Mouse (Mus musculus): ENCODE data around the gene Trim54.

Gene Trim54

GRCm38 (mm10) chr5:31105814-31106335 is 10.6 kb upstream of the Trim54 start, which contains the start of gene Dnajc5g:
TSS of gene Dnajc5g (plus strand) at chr5:31106285.
- DNase-seq (ENCODE audit: low spot score in 2 of 2) = no peak

- DNase-seq (ENCODE audit: low spot score in 2 of 2) = no peak
Measured at GRCm38 (mm10) chr5:31108000-31108490, 8.5 kb upstream of the Trim54 start, which contains the start of gene Slc30a3. TSS of gene Slc30a3 (minus strand) at chr5:31108237.

DNA sequence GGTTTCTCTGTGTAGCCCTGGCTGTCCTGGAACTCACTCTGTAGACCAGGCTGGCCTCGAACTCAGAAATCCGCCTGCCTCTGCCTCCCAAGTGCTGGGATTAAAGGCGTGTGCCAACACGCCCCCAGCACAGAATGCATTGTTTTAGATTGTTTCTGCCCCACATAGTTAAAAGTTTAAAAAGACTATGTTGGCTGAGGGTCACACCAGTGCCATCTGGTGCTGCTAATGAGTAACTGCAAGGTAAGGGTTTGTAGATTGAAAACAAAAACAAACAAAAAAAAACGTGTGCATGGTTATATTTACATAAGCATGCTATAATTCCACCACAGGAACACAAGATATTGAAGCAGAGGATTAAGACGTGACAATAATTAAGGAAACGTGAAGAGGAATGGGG is 5.7 kb upstream of the Trim54 start:
- no peak for DNase-seq (ENCODE audit: low spot score in 2 of 2)

- DNase-seq (ENCODE audit: low spot score in 2 of 2) = no peak
Measured at GRCm38 (mm10) chr5:31116912-31117311, 400 bp downstream of the Trim54 start.

DNA sequence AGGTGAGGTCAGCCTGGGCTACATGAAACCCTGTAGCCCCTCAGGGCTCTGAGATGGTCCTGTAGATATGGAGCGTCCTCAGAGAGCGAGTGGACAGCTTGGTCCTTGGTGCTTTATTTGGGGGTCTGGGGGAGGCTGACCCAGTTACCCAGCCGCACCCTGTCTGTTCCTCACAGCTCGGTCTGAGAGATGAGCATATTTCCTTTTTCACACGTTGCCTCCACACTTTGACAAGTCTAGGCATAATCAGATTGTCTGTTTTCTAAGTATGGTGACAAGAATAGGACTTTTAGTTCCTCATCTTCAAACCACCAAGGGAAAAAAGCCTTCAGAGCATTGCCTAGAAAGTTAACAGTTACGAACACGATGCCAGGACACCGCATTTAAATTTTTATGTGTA is 4.6 kb downstream of the Trim54 start:
- peak; percentile 43 to 74 for DNase-seq (ENCODE audit: low spot score in 2 of 2)

DNA sequence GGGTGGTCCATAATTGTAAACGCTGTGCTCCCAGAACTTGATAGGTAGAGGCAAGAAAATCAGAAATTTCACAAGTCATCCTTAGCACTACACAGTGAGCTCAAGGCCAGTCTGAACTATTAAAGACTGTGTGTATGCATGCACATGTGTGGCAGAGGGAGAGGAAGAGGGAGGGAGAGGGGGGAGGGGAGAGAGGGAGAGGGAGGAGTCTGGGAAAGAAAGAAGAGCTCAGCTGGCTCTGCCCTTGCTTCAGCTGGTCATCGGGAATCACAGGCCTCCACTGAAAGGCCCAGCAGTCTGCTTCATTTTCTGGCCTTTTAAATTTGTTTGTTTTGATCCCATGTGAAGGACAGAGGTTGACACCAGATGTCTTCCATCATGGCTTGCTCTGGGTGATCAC is 7.0 kb downstream of the Trim54 start:
- no peak for DNase-seq (ENCODE audit: low spot score in 2 of 2)

GRCm38 (mm10) chr5:31126050-31126449 is 9.5 kb downstream of the Trim54 start:
- DNase-seq (ENCODE audit: low spot score in 2 of 2) = no peak

GRCm38 (mm10) chr5:31136730-31137424 is 20.4 kb downstream of the Trim54 start:
- DNase-seq (ENCODE audit: low spot score in 2 of 2) = peak in 1 of 2 experiments; percentile 32

- DNase-seq (ENCODE audit: low spot score in 2 of 2) = no peak
Measured at GRCm38 (mm10) chr5:31137658-31138057, 21.1 kb downstream of the Trim54 start.

GRCm38 (mm10) chr5:31138241-31138967 is 21.9 kb downstream of the Trim54 start, which contains the start of gene Ucn:
TSS of gene Ucn (minus strand) at chr5:31138829.
- DNase-seq (ENCODE audit: low spot score in 2 of 2) = peak in 1 of 2 experiments; percentile 37

GRCm38 (mm10) chr5:31138968-31139425 is 22.5 kb downstream of the Trim54 start:
- no peak for DNase-seq (ENCODE audit: low spot score in 2 of 2)

- no peak for DNase-seq (ENCODE audit: low spot score in 2 of 2)
Measured at GRCm38 (mm10) chr5:31149781-31150180, 33.3 kb downstream of the Trim54 start.

GRCm38 (mm10) chr5:31151746-31152145 is 35.2 kb downstream of the Trim54 start:
- no peak for DNase-seq (ENCODE audit: low spot score in 2 of 2)

- DNase-seq (ENCODE audit: low spot score in 2 of 2) = peak in 1 of 2 experiments; percentile 30
Measured at GRCm38 (mm10) chr5:31153516-31154151, 37.1 kb downstream of the Trim54 start.

DNA sequence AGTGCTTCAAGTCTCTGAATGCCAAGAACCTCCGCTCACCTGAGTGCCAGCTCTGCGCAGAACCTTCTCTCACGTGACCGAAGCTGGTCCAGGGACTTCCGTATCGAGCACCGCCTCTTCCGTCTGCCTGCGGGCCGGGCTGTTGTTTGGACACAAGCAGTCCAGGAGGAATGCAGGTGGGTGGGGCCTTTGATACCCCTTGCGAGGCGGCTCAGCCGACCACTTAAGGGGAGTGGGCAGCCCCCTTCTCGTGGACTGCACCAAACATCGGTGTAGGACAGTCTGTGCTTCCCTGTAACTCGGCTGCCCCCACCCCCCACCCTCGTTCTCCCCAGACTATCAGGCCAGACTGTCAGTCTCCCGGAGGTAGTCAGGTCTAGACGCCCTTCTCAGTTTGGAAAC is 37.6 kb downstream of the Trim54 start, which contains the start of gene Mpv17:
Gene Mpv17 (minus strand): TSS at position 100 of the 402 bp plus-strand sequence.
- peak; percentile 88 to 93 for DNase-seq (ENCODE audit: low spot score in 2 of 2)

GRCm38 (mm10) chr5:31162462-31162861 is 46.0 kb downstream of the Trim54 start:
- DNase-seq (ENCODE audit: low spot score in 2 of 2) = no peak

DNA sequence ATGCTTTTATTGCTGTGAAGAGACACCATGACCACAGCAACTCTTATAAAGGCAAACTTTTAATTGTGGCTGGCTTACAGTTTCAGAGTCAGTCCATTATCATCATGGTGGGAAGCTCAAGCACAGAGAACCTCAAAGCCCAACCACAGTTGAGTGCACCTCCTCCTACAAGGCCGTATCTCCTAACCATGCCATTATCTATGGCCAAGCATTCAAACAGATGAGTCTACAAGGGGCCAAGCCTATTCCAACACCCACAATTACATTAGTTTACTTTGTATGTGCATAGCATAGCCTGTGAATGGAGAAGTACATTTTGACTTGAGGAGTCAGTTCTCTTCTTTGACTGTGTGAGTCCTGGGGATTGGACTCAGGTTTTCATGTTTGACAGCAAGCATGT is 48.4 kb downstream of the Trim54 start:
- no peak for DNase-seq (ENCODE audit: low spot score in 2 of 2)

- DNase-seq (ENCODE audit: low spot score in 2 of 2) = no peak
Measured at GRCm38 (mm10) chr5:31168630-31169029, 52.1 kb downstream of the Trim54 start.

DNA sequence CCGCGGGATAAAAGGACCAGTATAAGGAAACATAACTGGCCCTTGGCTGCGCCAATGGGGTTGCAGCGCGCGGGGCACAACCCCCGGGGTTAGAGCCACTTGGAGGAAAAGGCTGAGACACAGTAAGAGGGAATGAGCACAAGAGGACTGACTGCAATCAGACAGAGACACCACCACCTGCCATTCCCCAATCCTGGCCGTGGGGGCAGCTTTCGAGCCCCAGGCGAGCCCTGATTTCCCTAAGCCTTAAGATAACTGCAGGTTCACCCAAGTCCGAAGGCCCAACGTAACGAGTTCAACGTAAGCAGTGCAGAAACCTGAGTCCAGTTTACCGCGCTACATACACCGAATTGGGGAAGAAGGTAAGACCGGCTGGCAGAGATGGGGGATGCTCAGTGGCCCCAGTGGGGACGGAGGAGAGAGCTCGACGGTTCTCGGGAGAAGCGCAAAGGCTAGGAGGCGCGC is 62.8 kb downstream of the Trim54 start:
- peak; percentile 51 to 64 for DNase-seq (ENCODE audit: low spot score in 2 of 2)

GRCm38 (mm10) chr5:31179766-31180630 is 63.5 kb downstream of the Trim54 start, which contains the start of the genes Gm29609 and Gtf3c2:
TSS of gene Gm29609 (minus strand) at chr5:31179911.
TSS of gene Gtf3c2 (minus strand) at chr5:31180144.
- DNase-seq (ENCODE audit: low spot score in 2 of 2) = peak; percentile 97 to 98
